Mouse (Mus musculus): ENCODE measurements around the gene Rps11. TPM values are rescaled to one million over a fixed set of nuclear protein-coding genes. Genes with fewer than 3 reads are reported as not detected.

Rps11 gene
- polyA plus RNA-seq, 1 experiment from 2014 or later: 1,135 TPM

DNA sequence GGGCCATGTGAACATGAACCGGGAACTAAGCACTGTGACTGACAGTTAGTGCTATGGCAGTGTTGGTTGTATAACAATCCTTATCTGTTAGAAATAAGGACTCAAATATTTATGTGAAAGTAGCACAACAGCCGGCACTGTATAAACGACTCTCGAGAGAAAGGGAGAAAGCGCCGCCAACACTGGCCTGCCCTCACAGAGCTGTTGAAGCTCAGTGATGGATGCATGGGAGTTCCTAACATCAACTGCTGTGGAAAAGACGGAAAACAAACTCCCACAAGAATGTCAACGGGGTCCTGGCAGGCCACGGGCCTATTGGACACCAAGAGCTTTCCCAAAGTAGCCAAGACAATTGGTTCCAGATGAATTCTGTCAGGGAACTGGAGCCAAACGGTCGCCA, 27.1 kb upstream of the Rps11 start:
- Histone ChIP-seq H3K9me3 (replicated peaks) (no peaks in the 10 kb centered on the region), H3K4me2 (replicated peaks) (no peak overlapping the region), H3K4me1 (peaks cover 17% of the 10 kb centered on the region), H3K27ac (no peak overlapping the region), H3K9ac (no peak overlapping the region), H3K36me3 (peaks cover 5% of the 10 kb centered on the region; the same call in 1 of the 2 replicates), H3K27me3 (no peaks in the 10 kb centered on the region), H3K4me3 (no peak overlapping the region)
- WGBS: 50% methylated on average over 11 of the region's 11 CpGs
- no peak for ATAC-seq (ENCODE audit: low FRiP score)

DNA sequence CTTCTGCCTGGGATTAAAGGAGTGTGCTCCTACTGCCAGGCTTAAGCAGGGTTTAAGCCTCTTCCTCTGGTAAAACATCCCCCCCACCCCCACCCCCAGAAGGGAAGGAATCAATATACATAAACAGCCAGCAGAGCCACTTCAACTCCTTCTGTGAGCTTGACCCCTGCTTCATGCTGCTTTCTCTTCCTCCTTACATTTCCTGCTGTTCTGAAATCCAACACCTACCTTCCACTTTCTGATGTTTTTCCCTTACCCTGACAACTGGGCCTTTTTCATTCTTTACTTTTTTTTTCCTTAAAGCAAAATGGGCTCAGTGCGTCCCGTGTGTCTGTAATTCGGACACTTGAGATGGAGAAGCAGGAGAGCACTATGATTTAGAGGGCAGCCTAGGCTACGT, 26.1 kb upstream of the Rps11 start:
- Histone ChIP-seq H3K9me3 (replicated peaks) (no peaks in the 10 kb centered on the region), H3K36me3 (peaks cover 11% of the 10 kb centered on the region; the same call in 1 of the 2 replicates), H3K27ac (no peak overlapping the region), H3K9ac (peak overlapping the region; percentile 36), H3K4me3 (no peak overlapping the region), H3K4me1 (peaks cover 17% of the 10 kb centered on the region), H3K4me2 (replicated peaks) (no peak overlapping the region), H3K27me3 (no peaks in the 10 kb centered on the region)
- 57% methylated on average over 4 of the region's 4 CpGs for WGBS
- ATAC-seq (ENCODE audit: low FRiP score): no peak

GRCm38 (mm10) chr7:45149545-45149944, 25.3 kb upstream of the Rps11 start:
- Histone ChIP-seq H3K27ac (no peak overlapping the region), H3K9ac (no peak overlapping the region), H3K4me2 (replicated peaks) (no peak overlapping the region), H3K4me1 (peaks cover 12% of the 10 kb centered on the region), H3K4me3 (no peak overlapping the region), H3K9me3 (replicated peaks) (no peaks in the 10 kb centered on the region), H3K36me3 (peaks cover 19% of the 10 kb centered on the region), H3K27me3 (no peaks in the 10 kb centered on the region)
- WGBS: 31% methylated on average over 6 of the region's 6 CpGs
- no peak for ATAC-seq (ENCODE audit: low FRiP score)

- Histone ChIP-seq H3K4me1 (peaks cover 11% of the 10 kb centered on the region), H3K4me2 (replicated peaks) (no peak overlapping the region), H3K9ac (no peak overlapping the region), H3K36me3 (peaks cover 28% of the 10 kb centered on the region), H3K27ac (no peak overlapping the region), H3K27me3 (no peaks in the 10 kb centered on the region), H3K9me3 (replicated peaks) (no peaks in the 10 kb centered on the region), H3K4me3 (no peak overlapping the region)
- 62% methylated on average over 4 of the region's 4 CpGs for WGBS
- no peak for ATAC-seq (ENCODE audit: low FRiP score)
These were observed 24.4 kb upstream of the Rps11 start for GRCm38 (mm10) chr7:45148534-45149098.

DNA sequence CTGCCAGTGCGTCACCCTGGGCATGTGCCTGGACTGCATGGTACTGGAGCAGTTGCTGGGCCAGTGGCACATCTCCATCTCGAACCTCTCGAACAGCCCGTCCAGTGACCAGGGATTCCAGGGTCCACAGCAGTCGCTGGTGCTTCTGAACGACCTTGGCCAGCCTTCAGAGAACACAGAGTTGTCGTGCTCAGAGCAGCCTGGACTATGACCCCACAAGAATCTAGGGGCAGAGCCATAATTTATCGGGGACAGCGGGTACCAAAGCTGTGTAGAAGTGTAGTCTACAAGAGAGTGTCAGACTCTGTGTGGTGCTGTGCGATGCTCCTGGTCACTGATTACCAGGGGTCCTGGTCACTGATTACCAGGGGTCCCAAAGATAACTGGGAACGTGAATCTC, 23.7 kb upstream of the Rps11 start:
- Histone ChIP-seq H3K36me3 (peaks cover 36% of the 10 kb centered on the region), H3K27me3 (no peaks in the 10 kb centered on the region), H3K27ac (no peak overlapping the region), H3K9ac (no peak overlapping the region), H3K4me1 (peaks cover 7% of the 10 kb centered on the region), H3K4me3 (no peak overlapping the region), H3K9me3 (replicated peaks) (no peaks in the 10 kb centered on the region), H3K4me2 (replicated peaks) (no peak overlapping the region)
- 85% methylated on average over 11 of the region's 11 CpGs for WGBS
- ATAC-seq (ENCODE audit: low FRiP score): no peak

DNA sequence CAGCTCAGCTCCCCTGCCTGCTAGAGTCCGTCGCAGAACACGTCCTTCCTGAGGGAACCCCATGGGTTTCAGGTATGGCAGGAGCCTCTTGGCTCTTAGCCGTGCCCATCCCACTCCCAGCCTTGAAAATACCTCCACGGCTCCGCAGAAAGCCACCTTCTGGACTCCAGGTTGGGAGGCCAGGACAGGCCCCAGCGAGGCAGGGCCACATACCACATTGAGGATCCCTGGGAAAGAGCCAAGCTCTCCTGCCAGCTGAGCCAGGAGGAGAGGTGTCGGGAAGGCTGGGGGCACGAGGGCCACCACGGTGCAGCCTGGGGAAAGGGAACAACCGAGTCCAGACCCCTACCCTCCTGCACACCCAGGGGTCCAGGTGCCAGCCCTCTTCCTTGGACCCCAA, 23.0 kb upstream of the Rps11 start:
- 93% methylated on average over 11 of the region's 11 CpGs for WGBS
- Histone ChIP-seq H3K36me3 (peaks cover 42% of the 10 kb centered on the region), H3K4me1 (peaks cover 7% of the 10 kb centered on the region)

DNA sequence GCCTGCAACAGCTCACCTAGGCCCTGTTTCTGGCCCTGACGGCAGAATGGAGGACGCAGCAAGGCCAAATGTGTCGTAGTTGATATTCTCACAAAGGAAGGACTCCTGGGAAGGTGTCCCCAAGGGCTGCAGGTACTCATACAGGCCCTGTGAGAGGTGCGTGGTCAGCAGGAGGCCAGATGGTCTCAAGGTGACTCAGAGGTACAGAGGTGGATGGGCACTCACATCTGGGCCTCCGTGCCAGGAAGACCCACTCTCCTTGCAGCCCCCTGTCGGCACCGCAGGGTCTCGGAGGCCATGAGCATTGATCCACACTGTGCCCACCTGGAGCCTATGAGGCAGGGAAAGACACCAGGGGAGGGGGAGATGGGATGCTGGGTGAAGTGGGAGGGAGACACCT, 21.2 kb upstream of the Rps11 start:
- Histone ChIP-seq H3K36me3 (peaks cover 47% of the 10 kb centered on the region), H3K9ac (no peak overlapping the region), H3K9me3 (replicated peaks) (no peaks in the 10 kb centered on the region), H3K4me3 (no peak overlapping the region), H3K4me2 (replicated peaks) (no peak overlapping the region), H3K4me1 (no peaks in the 10 kb centered on the region; the same call in 1 of the 2 replicates), H3K27me3 (no peaks in the 10 kb centered on the region), H3K27ac (no peak overlapping the region)
- no peak for ATAC-seq (ENCODE audit: low FRiP score)
- whole genome bisulfite sequencing: 95% methylated on average over 8 of the region's 8 CpGs

More for the DNA sequence above, 23.0 kb upstream of the Rps11 start:
- no peak for ATAC-seq (ENCODE audit: low FRiP score)
- no peaks in the 10 kb centered on the region for H3K27me3 ChIP-seq
- no peak overlapping the region for H3K9ac ChIP-seq
- H3K4me3 ChIP-seq: no peak overlapping the region
- H3K4me2 ChIP-seq (replicated peaks): no peak overlapping the region
- no peak overlapping the region for H3K27ac ChIP-seq
- H3K9me3 ChIP-seq (replicated peaks): no peaks in the 10 kb centered on the region

- H3K4me2 ChIP-seq (replicated peaks): no peak overlapping the region
- 87% methylated on average over 13 of the region's 13 CpGs for WGBS
- H3K9me3 ChIP-seq (replicated peaks): no peaks in the 10 kb centered on the region
- peaks cover 47% of the 10 kb centered on the region for H3K36me3 ChIP-seq
- no peak for ATAC-seq (ENCODE audit: low FRiP score)
- no peak overlapping the region for H3K4me3 ChIP-seq
- no peaks in the 10 kb centered on the region for H3K27me3 ChIP-seq
- H3K4me1 ChIP-seq: no peaks in the 10 kb centered on the region; the same call in 1 of the 2 replicates
- no peak overlapping the region for H3K9ac ChIP-seq
- H3K27ac ChIP-seq: no peak overlapping the region
These were observed 20.3 kb upstream of the Rps11 start for GRCm38 (mm10) chr7:45144368-45145174.

GRCm38 (mm10) chr7:45141914-45142313, 17.7 kb upstream of the Rps11 start:
- WGBS: 89% methylated on average over 5 of the region's 5 CpGs

DNA sequence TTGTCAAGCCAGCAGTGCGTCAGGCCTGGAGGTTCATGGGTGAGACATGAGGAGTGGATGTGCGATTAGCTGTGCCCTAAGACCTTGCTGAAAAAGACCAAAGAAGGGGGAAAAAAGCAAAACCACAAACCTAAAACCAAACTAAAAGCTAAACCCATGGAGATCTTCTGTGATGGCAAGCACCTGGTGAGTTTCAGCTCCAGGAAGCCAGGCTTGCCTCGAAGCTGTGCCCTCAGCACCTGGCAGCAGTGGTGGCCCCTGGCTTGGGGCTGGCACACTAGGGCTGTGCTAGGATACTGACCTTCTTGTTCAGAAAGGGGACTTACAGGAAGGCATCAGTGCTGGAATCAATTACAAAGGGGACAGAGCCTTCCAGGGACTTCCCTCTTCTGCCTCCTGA, 17.1 kb upstream of the Rps11 start:
- H3K4me3 ChIP-seq: no peak overlapping the region
- WGBS: 92% methylated on average over 3 of the region's 3 CpGs
- ATAC-seq (ENCODE audit: low FRiP score): no peak

More at GRCm38 (mm10) chr7:45141914-45142313, 17.7 kb upstream of the Rps11 start:
- Histone ChIP-seq H3K36me3 (peaks cover 44% of the 10 kb centered on the region), H3K9me3 (replicated peaks) (no peaks in the 10 kb centered on the region), H3K4me1 (no peaks in the 10 kb centered on the region), H3K4me2 (replicated peaks) (no peak overlapping the region), H3K9ac (no peak overlapping the region), H3K27me3 (peaks cover 8% of the 10 kb centered on the region), H3K27ac (no peak overlapping the region), H3K4me3 (no peak overlapping the region)
- ATAC-seq (ENCODE audit: low FRiP score): no peak

GRCm38 (mm10) chr7:45139904-45140723, 15.9 kb upstream of the Rps11 start:
- H3K9me3 ChIP-seq (replicated peaks): no peaks in the 10 kb centered on the region
- no peak overlapping the region for H3K4me2 ChIP-seq (replicated peaks)
- H3K4me1 ChIP-seq: peaks cover 13% of the 10 kb centered on the region
- WGBS: 84% methylated on average over 8 of the region's 8 CpGs
- peaks cover 34% of the 10 kb centered on the region for H3K36me3 ChIP-seq
- no peak overlapping the region for H3K9ac ChIP-seq
- H3K4me3 ChIP-seq: no peak overlapping the region
- ATAC-seq (ENCODE audit: low FRiP score): no peak
- H3K27me3 ChIP-seq: peaks cover 22% of the 10 kb centered on the region
- H3K27ac ChIP-seq: no peak overlapping the region

More for the DNA sequence above, 17.1 kb upstream of the Rps11 start:
- Histone ChIP-seq H3K36me3 (peaks cover 42% of the 10 kb centered on the region), H3K4me2 (replicated peaks) (no peak overlapping the region), H3K9ac (no peak overlapping the region), H3K27ac (no peak overlapping the region), H3K4me1 (peaks cover 4% of the 10 kb centered on the region), H3K27me3 (peaks cover 12% of the 10 kb centered on the region), H3K9me3 (replicated peaks) (no peaks in the 10 kb centered on the region)

DNA sequence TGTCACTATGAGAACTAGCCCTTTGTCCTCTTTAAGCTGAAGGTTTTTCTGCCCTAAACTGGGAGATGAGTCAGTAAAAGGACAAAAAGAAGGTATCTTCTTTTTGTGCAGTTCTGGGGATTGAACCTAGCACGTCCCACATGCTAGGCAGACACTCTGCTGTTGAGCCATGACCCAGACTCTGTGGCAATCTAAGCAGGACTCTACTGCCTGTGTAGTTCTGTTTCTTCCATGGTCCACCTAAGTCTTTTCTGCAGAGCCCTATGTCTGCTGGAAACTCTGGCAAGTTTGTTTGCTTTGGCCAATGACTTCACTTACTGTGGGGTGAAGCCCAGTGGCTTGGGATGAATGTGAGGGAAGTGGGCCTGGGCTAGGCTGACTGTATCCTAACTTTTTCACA, 14.2 kb upstream of the Rps11 start:
- ATAC-seq (ENCODE audit: low FRiP score): no peak
- WGBS: 73% methylated on average over 1 of the region's 1 CpGs

More for the DNA sequence above, 14.2 kb upstream of the Rps11 start:
- Histone ChIP-seq H3K36me3 (peaks cover 16% of the 10 kb centered on the region; the same call in 1 of the 2 replicates), H3K27ac (no peak overlapping the region), H3K4me3 (no peak overlapping the region), H3K4me1 (peaks cover 13% of the 10 kb centered on the region), H3K27me3 (peaks cover 26% of the 10 kb centered on the region), H3K9ac (no peak overlapping the region), H3K9me3 (replicated peaks) (no peaks in the 10 kb centered on the region), H3K4me2 (replicated peaks) (no peak overlapping the region)
